Mouse (Mus musculus) c-Kit-negative CD71-positive TER-119-positive erythroid progenitor cells, embryonic 14.5 days (primary cell): Measurements from ENCODE around the gene Ccni.
A peak's percentile ranks its signal among the peaks of the same experiment; 100 is the strongest.

Experiments used
- DNase-seq: peaks from one replicate; pipeline ENCODE4 v3.0.0-alpha.2; 2013; ENCODE audit warnings: low read depth, low spot score

The Ccni gene

DNA sequence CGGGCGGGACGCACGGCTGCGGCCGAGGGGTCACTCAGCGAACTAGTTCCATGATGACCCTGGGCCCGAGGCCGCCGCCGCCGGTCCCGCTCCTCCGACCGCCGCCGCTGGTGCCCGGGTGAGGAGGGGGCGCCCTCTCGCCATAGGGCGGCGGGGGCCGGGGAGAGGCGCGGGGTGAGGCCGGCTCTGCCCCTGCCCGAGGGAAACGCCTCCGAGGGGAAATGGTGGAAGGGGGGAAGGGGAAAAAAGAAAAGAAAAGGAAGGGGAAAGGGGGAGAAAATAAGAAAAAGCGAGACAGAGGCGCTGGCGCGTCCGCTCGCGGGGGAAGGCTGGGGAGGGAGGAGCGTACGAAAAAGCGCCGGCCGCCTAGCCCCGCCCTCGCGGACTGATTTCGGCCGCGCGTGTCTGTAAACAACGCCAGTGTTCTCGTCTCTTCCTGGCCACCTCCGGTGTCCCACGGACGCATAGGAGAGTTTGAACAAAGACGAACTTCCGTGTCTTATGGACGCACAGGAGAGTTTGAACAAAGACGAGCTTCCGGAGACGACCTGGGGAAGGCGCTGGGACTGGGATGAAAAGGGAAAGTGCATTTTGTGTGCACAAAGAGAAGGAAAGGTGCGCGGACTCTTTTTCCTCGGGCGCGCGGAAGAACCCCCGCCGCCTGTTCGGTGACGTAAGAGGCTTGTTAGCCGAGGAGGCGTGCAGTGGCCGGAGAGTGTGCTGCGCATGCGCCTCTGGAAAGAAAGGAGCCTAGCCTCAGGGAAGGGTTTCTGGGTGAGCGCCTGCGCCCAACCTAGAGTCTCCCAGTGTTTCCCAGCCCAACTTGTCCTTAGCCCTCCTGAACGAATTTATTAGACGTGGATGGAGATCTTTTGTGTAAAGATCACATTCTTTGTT lies at the start of gene Ccni, which contains the start of gene 2010109A12Rik:
Gene Ccni, minus strand, starts transcription at position 387 of the 897 bp plus-strand sequence.
Gene 2010109A12Rik, plus strand, starts transcription at position 410 of the 897 bp plus-strand sequence.
- DNase-seq: peak; percentile 90

DNA sequence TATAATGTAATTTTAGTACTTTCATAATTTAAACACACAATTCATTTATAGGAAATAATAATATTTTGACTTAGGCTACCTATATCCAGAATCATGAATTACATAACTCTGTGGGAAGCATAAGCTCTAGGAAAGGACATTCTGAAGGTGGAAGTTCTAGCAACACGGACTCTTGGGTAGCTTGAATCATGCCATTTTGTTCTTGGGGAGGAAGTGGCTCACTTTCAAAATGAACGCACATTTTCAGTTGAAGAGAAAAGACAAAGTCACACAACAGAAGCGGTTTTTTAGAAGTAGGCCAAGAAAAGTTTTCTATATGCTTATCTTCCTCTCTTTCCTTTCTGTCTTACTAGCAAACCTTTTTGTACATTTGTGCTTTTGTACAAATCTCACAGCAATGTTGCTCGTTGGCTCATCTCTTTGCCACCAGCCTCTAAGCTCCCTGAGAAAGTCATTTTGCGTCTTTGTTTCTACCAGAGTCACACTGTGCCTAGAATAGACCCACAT lies 49.5 kb upstream of the Ccni start:
- no peak for DNase-seq

DNA sequence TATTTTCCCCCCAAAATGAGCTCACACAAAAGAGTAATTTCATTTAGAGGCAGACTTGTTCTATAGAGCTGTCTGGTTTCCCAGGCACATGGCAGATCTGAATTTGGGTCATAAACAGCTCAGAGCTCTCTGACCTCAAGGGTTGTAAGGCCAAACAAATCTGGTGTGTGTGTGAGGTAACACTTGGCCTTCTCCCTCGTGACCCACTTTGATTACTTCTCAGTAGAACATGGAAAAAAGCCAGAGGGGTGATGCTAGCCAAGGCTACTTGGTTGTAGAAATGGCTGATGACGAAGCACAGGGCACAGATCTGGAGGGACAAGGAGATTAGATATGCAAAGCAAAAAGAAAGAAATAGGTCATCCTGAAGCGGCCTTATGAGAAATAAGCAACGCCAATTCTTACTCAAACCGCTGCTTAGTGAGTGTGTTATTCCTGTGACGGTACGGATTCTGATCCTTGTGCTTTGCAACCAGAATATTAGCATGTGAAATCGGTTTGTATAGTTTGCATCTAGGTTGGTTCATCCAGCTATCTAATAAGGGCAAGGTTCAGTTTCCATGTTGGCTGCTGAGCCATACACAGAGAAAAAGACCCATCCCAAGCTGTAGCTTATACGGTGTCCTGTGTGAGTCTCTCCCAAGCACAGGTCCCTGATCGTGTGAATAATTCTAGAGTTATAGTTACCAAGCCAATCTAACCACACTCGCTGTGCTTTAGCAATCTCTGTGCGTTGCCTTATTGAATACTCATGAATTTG lies 44.9 kb upstream of the Ccni start:
- DNase-seq: no peak

DNA sequence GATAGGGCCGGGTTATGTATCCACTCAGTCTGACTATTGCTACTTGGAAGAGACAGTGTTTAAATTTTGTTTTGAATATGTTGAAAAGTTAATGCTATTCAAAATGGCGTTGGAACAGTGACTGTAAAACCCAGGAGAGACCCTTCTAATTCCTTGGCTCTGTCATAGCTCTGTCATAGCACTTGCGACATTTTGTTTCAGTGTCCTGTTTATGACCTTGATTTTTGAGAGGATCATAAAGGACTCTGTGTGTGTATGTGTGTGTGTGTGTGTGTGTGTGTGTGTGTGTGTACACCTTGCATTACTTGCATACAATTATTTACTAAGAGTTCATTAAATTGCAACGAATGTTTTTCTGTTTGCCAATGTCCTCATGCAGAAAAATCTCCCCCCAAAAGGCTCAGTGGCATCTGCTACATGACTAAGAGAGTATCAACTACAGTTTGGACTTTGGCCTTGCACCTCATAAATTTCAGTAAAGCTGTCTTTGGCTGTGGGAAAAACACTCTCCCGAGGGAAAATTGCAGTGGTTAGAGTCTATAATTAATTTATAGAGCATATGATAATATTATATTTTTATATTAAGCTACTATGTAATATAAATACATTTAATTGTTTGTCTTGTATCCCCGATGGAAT lies 43.8 kb upstream of the Ccni start:
- DNase-seq: no peak

DNA sequence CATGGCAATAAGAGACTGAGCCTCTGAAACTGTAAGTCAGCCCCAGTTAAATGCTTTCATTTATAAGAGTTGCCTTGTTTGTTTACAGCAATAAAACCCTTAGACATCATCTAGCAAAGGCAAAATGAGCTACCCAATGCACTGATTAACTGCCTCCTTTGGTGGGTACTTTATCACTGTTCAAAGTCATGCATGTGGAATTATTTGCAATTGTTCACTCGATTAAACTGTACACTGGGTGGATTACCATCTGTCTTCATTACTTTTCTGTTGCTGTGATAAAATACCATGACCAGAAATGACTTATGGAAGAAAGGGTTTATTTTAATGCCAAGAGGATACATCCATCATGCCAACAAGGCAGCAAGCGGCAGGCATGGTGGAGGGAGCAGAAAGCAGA lies 39.0 kb upstream of the Ccni start:
- no peak for DNase-seq

DNA sequence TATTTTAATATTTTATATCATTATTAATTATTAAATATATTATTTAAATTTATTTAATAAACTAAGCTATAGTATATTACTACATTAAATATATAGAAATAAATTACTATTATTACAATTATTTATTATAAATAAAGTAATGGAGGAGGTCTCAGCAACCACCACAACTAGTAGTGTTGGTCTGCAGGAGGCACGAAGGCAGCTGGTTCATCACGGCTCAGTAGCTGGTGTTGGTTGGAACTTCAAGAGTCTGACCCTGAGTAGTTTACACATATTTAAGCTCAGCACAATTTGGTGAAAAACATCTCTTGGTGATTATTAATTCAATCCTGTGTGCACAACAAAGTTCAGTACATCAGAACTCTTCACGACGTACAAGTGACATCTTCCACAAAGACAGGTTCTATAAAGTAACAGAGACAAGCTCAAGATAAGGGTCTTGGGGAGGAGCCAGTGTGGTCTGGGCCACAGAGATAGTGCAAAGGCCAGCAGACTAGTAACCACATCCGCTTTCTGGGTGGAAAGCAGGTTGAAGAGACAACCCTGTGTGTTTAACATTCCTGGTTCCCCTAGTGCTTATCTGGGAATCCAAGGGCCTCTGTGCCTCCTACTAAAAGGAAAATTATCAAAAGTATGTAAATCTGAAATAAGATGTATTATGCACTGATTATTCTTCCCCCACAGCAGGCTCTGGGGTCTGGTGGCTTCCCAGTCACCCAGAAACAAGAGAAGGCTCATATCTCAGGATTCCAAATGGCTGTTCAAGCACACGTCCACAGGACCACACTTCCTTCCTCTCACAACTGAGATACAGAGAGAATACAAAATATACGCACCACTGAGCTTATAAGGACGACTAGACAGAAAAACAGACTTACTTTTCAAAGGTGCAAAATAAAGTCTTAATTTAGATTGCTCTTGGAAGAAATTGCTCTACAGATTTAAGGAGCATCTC lies 33.6 kb upstream of the Ccni start:
- DNase-seq: peak; percentile 87

DNA sequence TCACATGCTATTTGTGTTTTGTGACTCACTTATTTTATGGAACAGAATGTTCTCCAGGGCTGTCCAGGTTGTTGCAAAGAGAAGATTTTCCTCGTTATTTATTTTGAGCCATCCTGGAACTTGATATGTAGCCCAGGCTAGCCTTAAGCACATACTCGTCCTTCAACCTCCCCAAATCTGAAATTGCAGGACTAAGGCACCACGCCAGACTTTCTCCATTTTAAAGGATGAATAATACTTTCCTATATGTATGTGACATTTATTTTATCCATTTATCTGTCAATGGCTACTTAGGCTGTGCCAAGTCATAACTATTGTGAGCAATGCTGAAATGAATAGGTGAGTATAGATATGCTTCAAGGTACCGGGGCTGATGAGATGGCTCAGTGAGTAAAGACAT lies 30.2 kb upstream of the Ccni start:
- no peak for DNase-seq

DNA sequence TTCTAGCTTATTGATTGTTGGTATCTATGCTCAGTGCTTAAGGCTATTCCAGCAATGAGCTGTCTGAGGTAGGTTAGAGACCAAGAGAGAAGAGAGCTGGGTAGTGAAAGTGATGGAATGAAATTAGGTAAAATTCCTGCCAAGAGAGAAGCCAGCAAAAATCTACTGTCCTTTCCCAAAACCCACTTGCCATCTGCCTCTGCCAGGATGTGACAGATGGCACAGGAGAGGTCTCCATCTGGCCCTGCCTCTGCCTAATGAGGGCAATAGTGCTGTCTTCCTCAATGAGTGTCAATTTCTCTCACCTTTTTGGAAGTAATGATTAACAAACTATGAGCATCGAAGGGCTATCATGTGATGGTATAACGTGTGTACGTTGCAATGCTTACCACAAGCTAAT lies 29.6 kb upstream of the Ccni start:
- no peak for DNase-seq

DNA sequence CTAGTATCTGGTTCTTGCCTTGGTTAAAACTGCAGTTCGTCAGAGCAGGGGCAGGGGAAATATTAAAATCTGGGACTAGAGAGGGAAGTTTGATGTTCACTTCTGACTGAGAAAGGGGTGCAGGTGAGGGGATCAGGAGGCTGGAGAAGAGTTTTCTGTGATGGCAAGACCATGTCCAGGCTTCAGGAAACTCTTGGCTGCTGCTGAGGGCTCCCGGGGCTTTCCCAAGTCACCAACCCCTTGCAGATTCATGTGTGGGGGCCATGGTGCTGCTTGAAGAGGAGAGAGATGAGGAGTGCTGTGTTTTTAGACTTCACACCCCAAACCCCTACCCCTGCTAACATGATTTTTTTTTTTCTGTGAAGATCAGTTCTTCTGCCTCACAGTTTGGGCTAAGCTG lies 28.3 kb upstream of the Ccni start:
- no peak for DNase-seq

DNA sequence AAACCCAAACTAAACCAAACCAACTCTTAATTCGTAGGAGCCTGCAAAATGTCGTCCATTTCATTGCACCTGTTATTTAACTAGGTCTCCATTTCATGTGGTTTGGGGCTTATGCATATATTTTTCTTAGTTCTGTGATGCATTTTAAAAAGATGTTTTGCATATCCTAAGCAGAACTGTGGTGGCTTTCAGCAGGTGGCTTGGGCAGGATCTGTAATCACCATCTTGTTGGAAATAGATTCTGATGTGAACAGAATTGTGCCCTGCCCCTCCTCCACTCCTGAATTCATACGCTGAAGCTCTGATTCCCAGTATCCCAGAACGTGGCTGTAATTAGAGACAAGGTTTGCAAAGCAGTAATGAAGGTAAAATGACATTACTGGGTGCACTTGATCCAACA lies 27.8 kb upstream of the Ccni start:
- DNase-seq: no peak

DNA sequence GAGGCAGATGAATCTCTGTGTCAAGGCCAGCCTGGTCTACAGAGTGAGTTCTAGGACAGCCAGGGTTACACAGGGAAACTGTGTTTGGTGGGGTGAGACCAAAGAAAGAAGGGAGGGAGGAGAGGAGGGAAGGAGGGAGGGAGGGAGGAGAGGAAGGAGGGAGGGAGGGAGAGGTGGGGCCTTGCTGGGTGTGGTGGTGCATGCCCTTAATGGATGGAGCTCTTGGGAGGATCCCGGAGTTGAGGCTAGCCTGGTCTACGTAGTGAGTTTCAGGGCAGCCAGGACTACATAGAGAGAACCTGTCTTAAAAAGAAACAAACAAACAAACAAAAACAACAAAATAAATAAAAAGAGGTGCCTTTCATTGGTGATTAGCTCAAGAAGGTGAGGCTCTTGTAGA lies 26.5 kb upstream of the Ccni start:
- DNase-seq: peak; percentile 33

DNA sequence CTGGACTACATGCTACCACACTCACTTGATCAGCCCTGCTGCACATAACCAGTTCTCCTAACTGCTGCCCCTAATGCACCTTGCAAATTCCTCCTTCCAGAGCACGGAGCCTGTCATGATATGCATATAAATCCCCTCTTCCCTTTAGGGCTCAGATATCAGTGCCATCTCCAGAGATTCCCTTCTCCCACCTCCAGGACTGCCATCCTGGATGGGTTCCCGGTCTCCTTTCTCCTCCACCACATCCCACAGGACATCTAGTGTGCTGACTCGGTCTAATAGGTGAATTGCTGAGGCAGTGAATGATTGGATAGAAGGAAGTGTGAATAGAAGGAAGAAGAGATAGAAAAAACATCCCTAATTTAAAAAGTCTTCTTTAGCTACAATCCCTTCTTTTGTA lies 25.4 kb upstream of the Ccni start:
- no peak for DNase-seq

DNA sequence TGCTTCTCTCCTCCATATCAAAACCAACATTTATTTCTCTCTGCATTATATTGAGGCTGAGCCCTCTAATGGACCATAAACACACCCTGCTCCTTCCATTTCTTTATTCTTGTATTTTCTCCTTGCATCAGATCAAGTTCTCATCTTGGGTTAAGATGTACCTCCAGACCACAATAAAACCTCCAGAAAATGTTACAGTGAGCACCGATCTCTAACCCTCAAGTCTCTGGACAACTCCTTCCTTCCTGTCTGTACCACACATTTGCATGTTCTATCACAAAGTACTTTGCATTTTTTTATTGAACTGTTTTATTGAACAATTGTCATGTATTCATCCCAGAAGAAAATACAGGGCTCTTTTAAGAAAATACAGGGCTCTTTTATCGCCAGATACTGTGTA lies 23.2 kb upstream of the Ccni start:
- DNase-seq: no peak

DNA sequence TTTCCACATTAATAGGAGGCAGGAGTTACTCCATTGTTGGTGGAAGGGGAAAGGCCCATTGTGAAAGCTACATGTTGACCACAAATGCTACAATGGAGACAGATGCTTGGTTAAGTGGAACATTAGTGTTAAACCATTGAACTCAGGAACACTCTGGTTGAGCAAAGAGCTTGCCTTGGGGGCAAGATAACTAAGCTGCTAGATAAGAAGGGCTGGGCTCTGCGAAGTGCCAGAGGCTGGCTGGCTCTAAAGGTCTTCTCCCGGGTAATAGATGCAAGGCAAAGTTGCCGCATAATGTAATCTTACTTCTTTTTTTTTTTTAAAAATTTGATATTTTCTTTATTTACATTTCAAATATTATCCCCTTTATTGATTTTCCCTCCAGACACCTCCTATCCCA lies 20.9 kb upstream of the Ccni start:
- DNase-seq: no peak

DNA sequence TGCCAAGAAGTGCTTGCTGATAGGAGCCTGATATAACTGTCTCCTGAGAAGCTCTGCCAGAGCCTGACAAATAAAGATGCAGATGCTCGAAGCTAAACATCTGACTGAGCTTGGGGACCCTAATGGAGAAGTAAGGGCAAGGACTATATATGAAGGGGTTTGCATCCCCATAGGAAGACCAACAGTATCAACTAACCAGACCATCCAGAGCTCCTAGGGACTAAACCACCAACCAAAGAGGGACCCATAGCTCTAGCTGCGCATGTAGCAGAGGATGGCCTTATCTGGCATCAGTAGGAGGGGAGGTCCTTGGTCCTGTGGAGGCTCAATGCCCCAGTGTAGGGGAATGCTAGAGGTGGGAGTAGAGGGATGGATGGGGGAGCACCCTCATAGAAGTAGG lies 18.3 kb upstream of the Ccni start:
- DNase-seq: no peak

DNA sequence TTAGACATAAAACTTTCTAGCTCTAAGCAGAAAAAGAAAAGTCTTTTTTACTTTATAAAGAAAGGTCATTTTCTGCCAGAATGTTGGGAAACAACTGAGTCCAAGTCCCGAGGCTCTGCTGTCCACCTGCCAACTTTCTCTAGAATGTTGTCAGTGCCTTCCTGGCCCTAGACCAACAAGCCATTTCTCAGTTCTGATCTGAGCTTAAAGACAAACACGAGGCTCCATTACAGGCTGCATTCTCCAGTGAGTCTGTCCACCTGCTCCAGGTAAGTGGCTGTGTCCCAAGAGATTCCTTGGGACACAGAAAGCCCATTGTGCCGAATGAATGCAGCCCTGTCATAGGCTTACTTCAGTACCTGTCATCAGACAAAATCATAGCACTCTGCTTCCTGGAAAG lies 15.4 kb upstream of the Ccni start:
- no peak for DNase-seq

DNA sequence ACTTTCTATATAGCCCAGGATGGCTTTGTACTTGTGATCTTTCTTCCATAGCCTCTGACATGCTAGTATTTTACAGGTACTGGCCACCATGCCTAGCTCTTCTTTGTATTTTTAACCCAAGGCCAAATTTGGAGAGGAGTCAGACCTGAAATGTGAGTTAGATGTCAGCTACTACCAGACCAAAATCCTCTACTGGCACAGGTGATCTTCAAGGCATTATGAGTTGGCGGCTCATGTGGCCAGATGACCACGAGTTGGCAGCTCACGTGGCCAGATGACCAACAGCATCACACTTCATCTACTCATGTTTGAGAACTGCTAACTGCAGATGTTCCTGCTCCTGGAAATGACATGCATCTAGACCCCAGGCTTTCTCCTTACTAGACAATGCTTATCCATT lies 12.1 kb upstream of the Ccni start:
- no peak for DNase-seq

DNA sequence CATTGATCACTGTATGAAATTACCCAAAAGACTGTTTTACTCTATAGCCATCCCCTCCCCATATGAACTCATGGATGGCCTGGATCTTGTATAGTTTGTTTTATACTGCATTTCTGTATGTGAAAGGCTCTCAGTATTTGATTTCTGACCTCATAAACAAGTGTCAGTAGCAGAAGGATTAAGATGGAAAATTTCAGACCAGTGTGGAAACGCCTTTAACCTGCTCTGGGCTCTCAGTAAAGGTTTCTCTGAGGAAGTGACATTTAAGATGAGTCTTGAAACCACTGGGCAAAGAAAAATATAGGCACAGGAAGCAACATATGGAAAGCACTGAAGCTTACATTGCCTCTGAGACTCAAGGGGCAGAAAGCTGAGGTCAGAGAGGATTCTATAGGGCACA lies 1.3 kb upstream of the Ccni start:
- no peak for DNase-seq

DNA sequence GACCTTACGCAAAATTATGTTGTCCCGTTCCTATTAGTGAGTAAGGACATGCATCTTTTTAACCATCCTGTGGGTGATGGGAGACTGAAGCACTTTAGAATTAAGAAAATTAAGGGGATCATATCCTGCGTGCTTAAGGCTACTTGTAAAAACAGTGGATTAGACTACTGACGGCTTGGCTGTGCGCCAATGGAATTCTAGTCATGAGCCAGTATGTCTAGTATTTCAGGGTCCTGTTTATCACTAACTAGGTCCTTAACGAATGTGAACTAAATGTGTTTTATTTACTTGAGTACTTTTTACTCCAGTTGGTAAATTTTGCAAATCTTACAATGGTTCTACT lies 682 bp upstream of the Ccni start:
- DNase-seq: no peak

DNA sequence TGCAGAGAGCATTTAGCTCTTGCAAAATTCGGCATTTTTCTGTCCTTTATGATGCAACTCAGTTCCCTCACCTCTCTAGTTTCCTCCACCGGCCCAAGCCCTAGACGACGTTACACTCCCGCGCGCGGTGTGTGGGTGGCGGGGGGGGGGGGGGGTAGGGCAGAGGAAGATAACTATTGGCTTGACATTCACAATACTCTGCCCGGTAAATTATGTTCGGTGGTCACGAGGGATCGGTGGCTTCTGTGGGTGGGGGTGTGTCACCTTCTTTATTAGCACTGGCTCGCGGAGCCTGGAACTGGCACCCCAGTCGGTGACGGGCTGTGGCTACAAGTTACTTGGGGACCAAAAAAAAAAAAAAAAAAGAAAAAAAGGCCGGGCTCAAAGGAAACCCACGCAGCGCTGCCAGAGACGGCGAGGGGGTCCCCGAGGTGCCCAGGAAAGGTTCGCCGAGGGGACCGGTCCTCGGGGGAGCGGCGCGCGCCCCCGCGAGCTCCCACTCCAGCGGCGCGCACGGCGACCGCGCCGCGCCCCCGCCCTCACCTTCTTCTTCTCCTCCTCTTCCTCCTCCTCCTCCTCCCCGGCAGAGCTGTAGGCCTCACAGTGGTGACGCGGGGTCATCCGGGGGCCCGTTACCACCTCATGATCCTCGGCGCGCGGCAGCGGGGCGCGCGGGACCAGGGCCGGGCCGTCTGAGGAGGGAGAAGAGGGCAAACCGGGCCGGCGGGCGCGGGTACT lies 755 bp downstream of the Ccni start:
- peak; percentile 47 for DNase-seq

DNA sequence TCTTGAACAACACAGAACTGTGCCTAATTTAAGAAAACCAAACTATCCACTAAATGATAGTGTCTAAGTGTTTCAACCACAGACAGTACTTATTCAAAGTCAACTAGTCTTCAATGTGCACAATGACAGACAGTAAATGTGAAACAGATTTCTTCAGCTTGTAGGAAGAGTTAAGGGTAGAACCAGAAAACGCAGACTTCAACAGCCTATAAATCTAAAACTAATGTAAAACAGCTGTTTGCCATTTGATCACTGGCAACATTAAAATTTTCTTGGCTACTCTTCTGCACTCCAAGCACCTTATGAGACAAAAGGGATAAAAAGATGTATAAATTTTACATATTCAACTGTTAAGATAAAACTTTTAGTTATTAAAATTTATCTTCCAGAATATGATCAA lies 5.1 kb downstream of the Ccni start:
- DNase-seq: no peak
